Mouse (Mus musculus) cerebellum, adult 2 months (tissue): ENCODE measurements around the gene Adcy2. TPM values are rescaled to one million over a fixed set of nuclear protein-coding genes. Genes with fewer than 3 reads are reported as not detected.

Experiments
- DNase-seq, 2 experiments: peaks; one replicate each; pipeline ENCODE4 v3.0.0; 2021
- H3K27ac ChIP-seq: fragments of 200-500 bp; 2 replicates; pipeline ENCODE4 v1.5.1; 2012; ENCODE audit warnings: low read length, control low read depth, inconsistent platforms; ENCODE audit not compliant: insufficient read depth
- H3K27me3 ChIP-seq: fragments of 200-500 bp; 2 replicates; pipeline ENCODE4 v1.6.1; 2012; ENCODE audit warnings: inconsistent platforms, mild to moderate bottlenecking, low read length, moderate library complexity; ENCODE audit not compliant: control insufficient read depth, insufficient read depth
- H3K4me1 ChIP-seq: fragments of 200-500 bp; 2 replicates; pipeline ENCODE4 v1.6.1; 2011; ENCODE audit warnings: low read length; ENCODE audit not compliant: control insufficient read depth, insufficient read depth
- H3K4me3 ChIP-seq: fragments of 200-500 bp; replicated peaks from 2 replicates; pipeline ENCODE3; 2011; ENCODE audit warnings: mild to moderate bottlenecking, low read depth, low read length, control low read depth; ENCODE audit not compliant: insufficient read depth
- CTCF ChIP-seq: fragments of 200-500 bp; IDR thresholded peaks from 2 replicates; pipeline ENCODE4 v1.5.1; 2011; ENCODE audit warnings: low read depth, mild to moderate bottlenecking, control low read depth, low read length, moderate library complexity, borderline replicate concordance; ENCODE audit not compliant: insufficient read depth
- POLR2A ChIP-seq: fragments of 200-500 bp; IDR thresholded peaks from 2 replicates; pipeline ENCODE4 v1.6.1; 2011; ENCODE audit warnings: low read length, control low read depth, borderline replicate concordance; ENCODE audit not compliant: insufficient read depth
- WGBS: fragments of 180-500 bp; shearing (Covaris S2); methylation state at CpG from one replicate; pipeline ENCODE4 v1.1.7; 2018; 5-methylcytosine and 5-hydroxymethylcytosine counted together
- polyA plus RNA-seq: library from polyadenylated mRNA; depleted of rRNA; stranded (reverse); fragments of >200 nt; gene quantifications from 2 replicates; pipeline ENCODE4 v1.2.3, GENCODE M21; 2012

Adcy2 gene
- polyA plus RNA-seq, 1 experiment, result 35.5 TPM

DNA sequence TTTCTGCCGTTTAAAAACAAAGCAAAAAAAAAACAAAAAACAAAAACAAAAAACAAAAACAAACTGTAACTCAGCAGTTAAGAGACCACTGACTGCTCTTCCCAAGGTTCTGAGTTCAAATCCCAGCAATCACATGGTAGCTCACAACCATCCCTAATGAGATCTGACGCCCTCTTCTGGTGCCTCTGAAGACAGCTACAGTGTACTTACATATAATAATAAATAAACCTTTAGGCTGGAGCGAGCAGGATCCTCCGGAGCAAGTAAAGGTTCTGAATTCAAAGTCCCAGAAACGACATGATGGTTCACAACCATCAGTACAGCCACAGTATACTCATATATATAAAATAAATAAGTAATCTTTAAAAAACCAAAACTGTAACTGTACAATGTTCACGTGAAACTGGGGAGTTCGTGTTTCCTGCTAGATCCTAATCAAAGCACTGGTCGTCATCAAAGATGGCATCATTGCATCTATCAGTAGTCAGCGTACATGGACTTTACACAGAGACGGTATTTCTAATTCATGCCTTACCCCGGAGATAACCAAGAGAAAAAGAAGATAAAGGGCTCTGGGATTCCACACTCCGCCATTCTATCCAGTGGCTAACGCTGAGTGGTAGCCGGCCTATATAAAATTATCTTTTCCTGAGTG, 418.1 kb downstream of the Adcy2 start:
- TF ChIP-seq POLR2A (no peak), CTCF (no peak)
- 19% methylated on average over 14 of the region's 14 CpGs for WGBS
- no peak overlapping the region for H3K27ac ChIP-seq

DNA sequence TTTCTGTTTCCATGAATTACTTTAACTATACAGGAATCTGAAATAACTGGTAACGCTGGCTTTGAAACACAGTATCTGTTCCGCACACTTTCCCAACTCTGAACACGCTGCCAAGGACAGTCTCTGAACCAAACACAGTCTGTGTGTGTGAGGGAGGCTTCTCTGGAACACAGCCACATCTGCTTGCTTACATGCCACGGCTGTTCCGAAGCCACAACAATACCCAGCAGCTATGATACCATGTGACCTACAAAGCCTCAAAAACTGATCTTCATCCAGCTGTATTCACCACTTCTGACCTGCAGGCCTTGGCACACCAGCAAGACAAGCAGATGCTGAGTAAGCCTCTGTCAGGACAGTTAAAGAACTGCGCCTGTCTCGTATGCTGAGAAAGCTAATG, 421.4 kb downstream of the Adcy2 start:
- H3K4me1 ChIP-seq, result no peaks in the 10 kb centered on the region; the same call in 1 of the 2 replicates
- WGBS, result 57% methylated on average over 7 of the region's 7 CpGs
- no peak overlapping the region for H3K4me3 ChIP-seq
- no peaks in the 10 kb centered on the region for H3K27me3 ChIP-seq
- TF ChIP-seq CTCF, result no peak
- no peak for TF ChIP-seq POLR2A
- H3K27ac ChIP-seq, result no peak overlapping the region
- no peak for DNase-seq

More for the DNA sequence above, 418.1 kb downstream of the Adcy2 start:
- Histone ChIP-seq H3K4me3 (peak overlapping the region; percentile 86), H3K4me1 (no peaks in the 10 kb centered on the region; the same call in 1 of the 2 replicates), H3K27me3 (no peaks in the 10 kb centered on the region)
- no peak for DNase-seq

DNA sequence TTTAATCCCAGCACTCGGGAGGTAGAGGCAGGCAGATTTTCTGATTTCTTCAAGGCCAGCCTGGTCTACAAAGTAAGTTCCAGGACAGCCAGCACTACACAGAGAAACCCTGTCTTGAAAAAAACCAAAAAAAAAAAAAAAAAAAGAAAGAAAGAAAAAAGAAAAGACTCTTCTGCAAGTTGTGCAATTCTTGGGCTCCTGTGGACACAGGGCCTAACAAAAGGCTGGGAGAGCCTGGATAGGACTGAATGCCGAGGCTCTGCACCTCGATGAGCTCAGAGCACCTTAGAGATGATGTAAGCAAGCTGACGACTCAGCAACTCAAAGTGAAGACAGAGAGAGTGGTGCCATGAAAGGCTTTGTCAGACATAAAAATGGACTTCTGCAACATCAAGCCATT, 424.9 kb downstream of the Adcy2 start:
- Histone ChIP-seq H3K4me3 (no peak overlapping the region), H3K4me1 (no peaks in the 10 kb centered on the region), H3K27ac (no peak overlapping the region), H3K27me3 (no peaks in the 10 kb centered on the region)
- WGBS, result 79% methylated on average over 4 of the region's 4 CpGs
- no peak for DNase-seq
- no peak for TF ChIP-seq CTCF
- TF ChIP-seq POLR2A, result no peak

DNA sequence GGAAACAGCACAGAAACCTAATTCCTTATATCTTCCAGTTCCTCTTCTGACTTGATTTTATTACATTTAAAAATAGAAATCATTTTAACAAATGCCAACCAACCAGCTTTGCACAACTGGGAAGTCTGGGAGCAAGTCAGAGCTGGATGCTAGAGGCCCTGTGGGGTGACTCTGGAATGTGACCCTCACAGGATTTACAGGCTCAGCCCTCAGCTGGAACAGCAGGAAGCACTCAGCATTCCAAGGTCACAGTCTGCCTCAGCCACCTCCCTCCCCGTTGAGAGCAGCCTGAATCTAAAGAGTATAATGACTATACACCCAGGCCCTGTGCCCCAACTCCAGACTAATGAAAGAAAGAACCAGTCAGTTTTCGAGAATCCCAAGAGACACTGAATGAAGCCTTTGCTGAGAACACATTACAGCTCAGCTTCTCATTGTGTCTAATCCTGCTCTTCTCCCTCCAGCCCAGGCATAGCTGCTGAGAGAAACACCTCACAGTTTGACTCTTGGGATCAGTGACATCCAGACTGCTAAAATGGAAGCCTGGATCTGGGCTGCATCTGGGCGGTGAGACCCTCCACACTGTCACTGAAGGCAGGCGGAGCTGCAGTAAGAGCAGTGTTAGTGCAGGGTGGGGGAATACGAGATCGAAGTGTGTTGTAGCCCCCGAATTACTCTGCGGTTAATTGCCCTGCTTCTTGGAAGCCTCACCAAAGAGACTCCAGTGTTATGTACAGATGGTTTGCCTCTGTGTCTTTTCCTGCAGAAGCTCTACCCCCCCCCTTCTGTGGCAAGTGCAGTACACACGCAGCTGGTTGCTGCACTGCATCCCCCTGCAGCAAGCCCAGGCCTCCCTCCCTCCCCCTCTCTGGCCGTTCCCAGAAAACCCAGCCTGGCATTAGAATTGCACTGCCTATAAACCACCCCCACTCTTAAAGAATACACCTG, 426.1 kb downstream of the Adcy2 start:
- Histone ChIP-seq H3K4me1 (no peaks in the 10 kb centered on the region), H3K4me3 (no peak overlapping the region), H3K27ac (no peak overlapping the region), H3K27me3 (no peaks in the 10 kb centered on the region)
- no peak for DNase-seq
- 72% methylated on average over 10 of the region's 10 CpGs for WGBS
- no peak for TF ChIP-seq CTCF
- no peak for TF ChIP-seq POLR2A

DNA sequence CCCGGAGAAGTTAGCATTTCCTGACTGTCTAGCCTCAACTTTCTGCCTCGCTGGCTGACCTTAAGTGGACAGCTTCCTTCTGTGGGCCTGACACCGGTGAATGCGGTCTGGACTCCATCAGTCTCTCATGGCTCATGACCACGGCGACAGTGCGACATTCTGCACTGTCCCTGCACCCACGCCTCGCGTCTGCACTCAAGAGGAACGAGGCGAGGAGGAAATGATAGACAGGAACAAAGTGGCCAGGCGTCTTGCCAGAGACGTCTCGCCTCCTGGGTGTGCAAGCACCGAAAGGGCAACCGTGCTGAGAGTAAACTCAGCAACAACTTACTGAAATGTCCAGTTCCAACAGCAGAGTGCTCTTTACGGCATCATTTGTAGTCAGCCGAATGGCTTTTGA, 427.1 kb downstream of the Adcy2 start:
- Histone ChIP-seq H3K4me1 (no peaks in the 10 kb centered on the region), H3K4me3 (no peak overlapping the region), H3K27ac (no peak overlapping the region), H3K27me3 (no peaks in the 10 kb centered on the region)
- TF ChIP-seq POLR2A (no peak), CTCF (no peak)
- WGBS, result 70% methylated on average over 19 of the region's 19 CpGs
- DNase-seq, result no peak
